Mouse (Mus musculus) adrenal gland, postnatal 25 days (tissue): ENCODE results near the gene Kcnf1. TPM values are rescaled to one million over a fixed set of nuclear protein-coding genes. Genes with fewer than 3 reads are reported as not detected.
"Not testable (repeated sequence)": the region's sequence is repeated elsewhere in the genome, so short reads cannot be mapped to it uniquely, and the experiment has no call there.

ENCODE experiments used
- DNase-seq: peaks from one replicate; pipeline ENCODE4 v3.0.0; 2021; ENCODE audit warnings: mixed read lengths
- total RNA-seq: library from RNA; stranded (reverse); gene quantifications from 2 replicates; pipeline ENCODE4 v1.2.3, GENCODE M21; 2021

The Kcnf1 gene
- total RNA-seq, 1 experiment from 2014 or later = 0.21 TPM

DNA sequence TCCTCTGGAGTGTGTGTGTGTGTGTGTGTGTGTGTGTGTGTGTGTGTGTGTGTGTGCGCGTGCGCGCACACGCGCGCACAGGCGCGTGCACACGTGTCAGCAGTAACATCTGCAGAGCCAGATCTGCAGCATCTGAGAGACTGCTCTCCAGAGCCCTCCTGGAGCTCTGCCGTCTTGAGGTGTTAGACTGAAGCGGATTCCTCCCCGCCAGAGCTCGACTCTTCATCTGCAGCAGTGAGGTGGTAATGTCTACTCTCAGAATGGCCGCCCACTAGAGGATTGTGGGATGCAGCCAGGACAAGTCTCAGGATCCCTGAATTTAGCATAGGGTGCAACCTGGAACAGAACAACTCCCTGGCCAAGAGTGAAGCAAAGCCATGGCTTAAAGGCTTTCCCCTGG lies 19.1 kb downstream of the Kcnf1 start:
- DNase-seq = no peak

DNA sequence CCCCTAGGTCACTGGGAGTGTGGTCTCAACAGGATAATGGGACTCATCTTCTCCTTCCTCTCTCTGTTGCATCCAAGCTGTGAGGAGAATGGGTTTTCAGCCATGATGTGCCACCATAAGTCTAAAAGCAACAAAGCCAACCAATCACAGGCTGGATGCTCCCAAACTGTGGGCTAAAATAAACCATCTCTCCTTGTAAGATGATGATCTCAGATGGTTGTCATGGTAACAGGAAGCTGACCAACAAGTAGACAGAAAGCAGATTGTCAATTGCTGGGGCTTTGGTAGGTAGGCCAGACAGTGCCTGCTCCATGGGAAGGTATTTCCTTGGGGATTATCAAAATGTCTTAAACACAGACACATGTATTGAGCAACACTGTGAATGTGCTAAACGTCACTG lies 20.9 kb downstream of the Kcnf1 start:
- no peak for DNase-seq

- no peak for DNase-seq
These were observed 23.8 kb downstream of the Kcnf1 start for GRCm38 (mm10) chr12:17152840-17153239.

DNA sequence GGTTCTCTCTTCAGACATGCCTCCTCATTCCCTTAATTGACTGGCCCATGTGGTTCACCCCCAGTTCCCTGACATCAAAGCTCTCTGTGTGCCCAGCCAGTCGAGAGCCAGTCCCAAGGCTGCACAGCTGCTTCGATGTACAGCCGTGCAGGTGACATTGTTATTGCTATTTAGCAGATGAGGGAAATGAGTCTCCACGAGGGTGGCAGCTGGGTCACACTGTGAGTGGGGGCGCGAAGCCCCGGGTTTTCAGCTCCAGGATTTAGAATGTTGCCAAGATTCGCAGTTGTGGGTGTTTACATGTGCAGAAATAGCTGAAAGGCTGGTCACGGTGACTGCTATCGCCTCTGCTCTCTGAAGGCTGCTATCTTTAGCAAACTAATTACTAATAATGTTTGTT lies 27.8 kb downstream of the Kcnf1 start:
- no peak for DNase-seq

- no peak for DNase-seq
These were observed 34.9 kb downstream of the Kcnf1 start for GRCm38 (mm10) chr12:17141791-17142190.

DNA sequence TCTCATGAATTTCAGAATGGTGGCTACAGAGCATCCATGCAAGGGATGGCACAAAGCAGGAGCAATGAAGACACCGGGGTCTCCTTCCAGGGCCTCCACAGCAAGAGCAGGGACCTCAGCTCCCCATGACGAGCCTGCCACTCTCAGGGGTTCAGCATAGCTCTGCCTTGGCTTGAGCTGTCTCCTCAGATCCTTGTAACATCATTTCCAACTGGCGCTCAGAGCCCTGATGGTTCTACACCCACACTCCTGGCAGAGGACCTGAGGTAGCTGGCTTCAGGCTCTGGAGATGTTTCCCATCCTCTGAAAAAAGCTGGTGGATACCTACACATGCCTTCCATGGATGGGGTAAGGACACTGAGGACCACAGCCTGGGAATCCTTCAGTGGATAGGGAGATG lies 36.3 kb downstream of the Kcnf1 start:
- no peak for DNase-seq

- DNase-seq = no peak
These were observed 42.1 kb downstream of the Kcnf1 start for GRCm38 (mm10) chr12:17134546-17135096.

DNA sequence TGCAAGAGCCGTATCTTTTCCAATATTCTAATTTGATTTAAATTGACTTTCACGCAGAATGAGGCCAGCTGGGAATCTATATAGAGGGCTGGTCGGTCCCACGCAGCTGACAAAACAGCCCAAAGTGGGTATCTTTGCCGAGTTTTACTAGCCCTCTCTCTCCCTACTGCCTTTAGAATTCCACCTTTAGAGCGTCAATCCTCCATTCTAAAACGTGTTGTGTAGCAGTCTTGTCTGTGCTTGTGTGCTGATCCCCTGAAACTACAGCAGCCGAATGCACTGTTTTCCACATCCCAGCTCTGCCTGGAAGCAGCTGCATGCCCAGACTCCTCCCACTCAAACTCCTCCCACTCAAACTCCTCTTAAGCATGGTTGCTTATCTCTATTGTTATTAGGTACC lies 44.4 kb downstream of the Kcnf1 start:
- no peak for DNase-seq

- no peak for DNase-seq
These were observed 45.1 kb downstream of the Kcnf1 start for GRCm38 (mm10) chr12:17131563-17131962.

- not testable (repeated sequence) for DNase-seq
These were observed 53.8 kb downstream of the Kcnf1 start for GRCm38 (mm10) chr12:17122881-17123280.

Other genes with a start within 250 kb of the Kcnf1 start
- 11.6 and 13.5 TPM in 2 replicates for gene Pqlc3, start 176.5 kb downstream of the Kcnf1 start, total RNA-seq
- gene 2410004P03Rik, start 165.2 kb downstream of the Kcnf1 start, total RNA-seq = not detected in 2 replicates
- gene Pdia6, start 89.7 kb upstream of the Kcnf1 start, total RNA-seq = 156 TPM in 2 replicates
- gene Atp6v1c2, start 152.5 kb upstream of the Kcnf1 start, total RNA-seq = 0.90 and 1.5 TPM in 2 replicates
- 13.8 and 16.1 TPM in 2 replicates for gene Nol10, start 171.6 kb upstream of the Kcnf1 start, total RNA-seq